Mouse (Mus musculus) intestine, embryonic 15.5 days (tissue): ENCODE results near the gene Psmd11. TPM values are rescaled to one million over a fixed set of nuclear protein-coding genes. Genes with fewer than 3 reads are reported as not detected.

Source experiments
- ATAC-seq: fragments of 200-750 bp; cut with Nextera tagmentation; 2 replicates; pipeline ENCODE4 v1.8.0; 2017; ENCODE audit warnings: moderate TSS enrichment, moderate library complexity
- H3K27ac ChIP-seq: fragments of 300-500 bp; sonication (generic); 2 replicates; pipeline ENCODE4 v1.5.1; 2015; ENCODE audit warnings: mild to moderate bottlenecking, inconsistent platforms
- H3K27me3 ChIP-seq: fragments of 300-500 bp; sonication (generic); replicated peaks from 2 replicates; pipeline ENCODE4 v1.6.1; 2015; ENCODE audit warnings: inconsistent platforms
- H3K36me3 ChIP-seq: fragments of 300-500 bp; sonication (generic); 2 replicates; pipeline ENCODE4 v1.6.1; 2015; ENCODE audit warnings: inconsistent platforms
- H3K4me1 ChIP-seq: fragments of 300-500 bp; sonication (generic); replicated peaks from 2 replicates; pipeline ENCODE4 v1.6.1; 2015; ENCODE audit warnings: inconsistent platforms
- H3K4me2 ChIP-seq: fragments of 300-500 bp; sonication (generic); replicated peaks from 2 replicates; pipeline ENCODE4 v1.6.1; 2015; ENCODE audit warnings: mild to moderate bottlenecking, inconsistent platforms
- H3K4me3 ChIP-seq: fragments of 300-500 bp; sonication (generic); replicated peaks from 2 replicates; pipeline ENCODE4 v1.5.1; 2015; ENCODE audit warnings: inconsistent platforms
- H3K9ac ChIP-seq: fragments of 300-500 bp; sonication (generic); 2 replicates; pipeline ENCODE4 v1.6.1; 2015; ENCODE audit warnings: inconsistent platforms
- H3K9me3 ChIP-seq: fragments of 300-500 bp; sonication (generic); 2 replicates; pipeline ENCODE4 v1.6.1; 2016; ENCODE audit warnings: inconsistent platforms
- WGBS: fragments of 180-500 bp; shearing (Covaris S2); methylation state at CpG from one replicate; pipeline ENCODE4 v1.1.7; 2015; 5-methylcytosine and 5-hydroxymethylcytosine counted together
- polyA plus RNA-seq: library from polyadenylated mRNA; unstranded; fragments of >200 nt; fragmentation: Nextera tagmentation; extraction: Ambion mirVana; gene quantifications from 2 replicates; pipeline ENCODE4 v1.2.1, GENCODE M21; 2015

Gene Psmd11
- polyA plus RNA-seq, 1 experiment from 2014 or later: 297 TPM

DNA sequence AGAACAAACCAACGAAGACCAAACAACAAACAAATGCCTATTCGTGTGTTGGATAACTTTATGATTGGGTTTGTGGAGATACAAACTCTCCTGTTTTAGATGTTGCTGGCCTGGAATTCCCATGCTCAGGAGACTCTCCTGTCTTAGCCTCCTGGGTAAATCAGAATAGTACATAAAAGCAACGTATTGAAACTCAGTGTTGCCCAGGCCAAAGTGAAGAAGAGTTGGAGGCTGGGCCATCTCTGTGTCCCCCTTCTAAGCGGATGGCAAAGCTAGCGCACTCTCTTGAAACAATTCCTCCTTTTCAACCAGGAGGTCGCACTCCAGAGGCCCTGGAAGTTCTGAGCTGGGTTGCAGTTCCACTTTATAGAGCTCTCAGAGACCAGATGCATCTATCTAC lies 74.9 kb downstream of the Psmd11 start:
- no peaks in the 10 kb centered on the region for H3K9me3 ChIP-seq
- 81% methylated on average over 6 of the region's 6 CpGs for WGBS
- H3K9ac ChIP-seq: no peak overlapping the region
- H3K27me3 ChIP-seq: no peaks in the 10 kb centered on the region
- H3K4me1 ChIP-seq: peaks cover 2% of the 10 kb centered on the region
- no peak overlapping the region for H3K4me2 ChIP-seq
- ATAC-seq: no peak
- no peak overlapping the region for H3K27ac ChIP-seq
- 0 out of 2 replicates have a peak, but pooled peaks cover 3% of the 10 kb centered on the region for H3K36me3 ChIP-seq
- no peak overlapping the region for H3K4me3 ChIP-seq

DNA sequence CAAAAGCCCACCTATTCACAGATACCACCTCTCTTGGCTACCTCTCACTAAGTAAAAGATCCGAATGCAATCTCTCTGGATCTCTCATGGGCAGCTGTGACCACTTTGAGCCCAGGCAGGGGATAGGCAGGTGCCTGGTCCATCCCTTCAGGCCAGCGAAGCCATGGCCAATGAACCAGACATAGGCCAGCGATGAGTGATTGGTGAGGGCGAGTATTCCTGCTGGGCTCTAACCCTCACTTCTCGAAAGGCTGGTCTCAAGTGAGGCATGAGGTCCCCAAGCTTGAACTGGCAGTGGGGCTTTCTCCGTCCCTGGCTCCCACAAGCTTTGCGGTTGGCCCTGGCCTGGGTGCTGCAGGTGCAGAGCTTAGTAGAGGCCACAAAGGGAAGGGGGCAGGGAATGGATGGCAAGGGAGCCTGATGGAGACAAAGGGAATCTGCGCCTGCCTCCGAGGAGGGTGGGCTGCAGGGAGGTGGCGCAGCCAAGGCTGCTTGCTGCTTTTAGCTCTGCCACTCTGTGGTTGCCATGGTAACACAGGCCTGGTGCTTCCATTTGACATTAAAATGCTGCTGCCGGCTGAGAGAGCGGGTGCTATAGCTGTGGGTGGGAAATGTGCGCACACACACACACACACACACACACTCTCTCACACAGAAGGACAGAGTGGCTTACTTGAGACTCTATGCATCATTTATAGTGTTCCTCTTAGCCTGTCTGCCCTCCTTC lies 75.5 kb downstream of the Psmd11 start:
- H3K9me3 ChIP-seq: no peaks in the 10 kb centered on the region
- no peaks in the 10 kb centered on the region for H3K27me3 ChIP-seq
- H3K9ac ChIP-seq: no peak overlapping the region
- H3K4me3 ChIP-seq: no peak overlapping the region
- 47% methylated on average over 13 of the region's 13 CpGs for WGBS
- H3K36me3 ChIP-seq: 0 out of 2 replicates have a peak, but pooled peaks cover 3% of the 10 kb centered on the region
- no peak overlapping the region for H3K27ac ChIP-seq
- H3K4me2 ChIP-seq: no peak overlapping the region
- ATAC-seq: peak; percentile 43
- peaks cover 2% of the 10 kb centered on the region for H3K4me1 ChIP-seq

DNA sequence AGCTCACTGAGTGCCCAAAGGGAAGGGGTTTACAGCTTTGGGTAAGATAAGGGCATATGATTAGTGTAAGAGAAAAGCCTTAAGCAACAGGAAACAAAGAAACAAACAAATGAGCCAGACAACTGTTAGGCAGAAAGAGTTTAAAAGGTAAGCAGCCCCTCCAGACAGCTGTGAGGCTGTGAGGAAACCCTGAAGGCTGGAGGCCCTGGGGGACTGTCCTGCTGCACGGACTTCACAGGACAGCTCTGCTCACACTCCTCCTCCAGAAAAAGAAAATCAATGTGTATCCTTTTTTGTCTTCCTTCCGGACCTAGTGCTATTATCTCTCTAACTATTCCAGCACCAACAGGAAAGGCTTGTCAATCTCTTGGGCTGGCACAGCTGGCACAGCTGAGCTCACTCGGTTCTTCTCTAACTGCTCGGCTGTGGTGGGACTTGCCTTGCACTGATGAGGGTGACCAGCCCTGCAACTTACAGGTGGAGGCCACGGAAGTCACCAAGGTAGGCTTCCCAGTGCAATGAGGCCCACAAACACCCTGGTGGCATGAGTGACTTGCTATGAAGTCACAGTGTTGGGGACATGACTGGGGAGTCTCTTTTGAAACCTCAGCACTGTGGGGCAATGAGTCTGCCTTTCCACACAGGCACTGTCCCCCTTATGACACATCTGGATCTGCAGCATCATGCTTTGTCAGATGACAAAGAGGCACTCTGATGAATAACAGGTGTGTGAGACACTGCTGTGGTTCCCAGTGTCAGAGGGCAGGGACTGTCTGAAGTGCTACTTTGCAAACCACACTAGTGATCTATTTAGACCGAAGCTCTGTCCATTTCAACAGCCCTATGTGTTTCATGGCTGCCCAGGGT lies 76.3 kb downstream of the Psmd11 start:
- 51% methylated on average over 6 of the region's 6 CpGs for WGBS
- Histone ChIP-seq H3K4me2 (no peak overlapping the region), H3K4me1 (no peaks in the 10 kb centered on the region; the same call in 1 of the 2 replicates), H3K4me3 (no peak overlapping the region), H3K27ac (no peak overlapping the region), H3K9ac (no peak overlapping the region), H3K27me3 (no peaks in the 10 kb centered on the region), H3K9me3 (no peaks in the 10 kb centered on the region), H3K36me3 (0 out of 2 replicates have a peak, but pooled peaks cover 3% of the 10 kb centered on the region)
- ATAC-seq: no peak

DNA sequence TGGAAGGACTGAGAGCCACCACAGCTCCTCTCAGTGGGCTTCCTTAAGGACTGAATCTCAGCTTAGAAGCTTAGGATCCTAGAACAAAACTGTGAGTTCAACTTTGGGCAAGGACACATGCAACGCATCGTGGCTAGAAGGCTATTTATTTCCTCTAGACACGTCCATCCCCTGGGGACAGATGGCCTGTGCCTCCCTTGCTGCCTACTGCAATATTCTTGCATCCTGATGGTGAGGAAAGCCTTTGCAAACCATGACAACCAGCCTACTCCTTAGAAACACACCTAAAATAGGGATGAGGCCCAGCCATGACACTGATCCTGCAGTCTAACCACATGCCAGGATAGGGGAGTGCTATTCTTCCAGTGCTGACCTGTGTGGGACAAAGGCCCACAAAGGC lies 77.2 kb downstream of the Psmd11 start:
- Histone ChIP-seq H3K4me3 (no peak overlapping the region), H3K4me1 (no peaks in the 10 kb centered on the region; the same call in 1 of the 2 replicates), H3K4me2 (no peak overlapping the region), H3K36me3 (0 out of 2 replicates have a peak, but pooled peaks cover 3% of the 10 kb centered on the region), H3K27ac (no peak overlapping the region), H3K9me3 (no peaks in the 10 kb centered on the region), H3K27me3 (no peaks in the 10 kb centered on the region), H3K9ac (no peak overlapping the region)
- 88% methylated on average over 3 of the region's 3 CpGs for WGBS
- no peak for ATAC-seq

GRCm38 (mm10) chr11:80506483-80506882 lies 78.1 kb downstream of the Psmd11 start:
- H3K27ac ChIP-seq: no peak overlapping the region
- no peak for ATAC-seq

GRCm38 (mm10) chr11:80507791-80508190 lies 79.4 kb downstream of the Psmd11 start:
- WGBS: 88% methylated on average over 6 of the region's 6 CpGs
- H3K9me3 ChIP-seq: no peaks in the 10 kb centered on the region
- no peaks in the 10 kb centered on the region; the same call in 1 of the 2 replicates for H3K4me1 ChIP-seq
- no peaks in the 10 kb centered on the region for H3K27me3 ChIP-seq
- no peak for ATAC-seq
- H3K9ac ChIP-seq: no peak overlapping the region
- no peak overlapping the region for H3K27ac ChIP-seq
- no peak overlapping the region for H3K4me2 ChIP-seq
- no peak overlapping the region for H3K4me3 ChIP-seq
- 0 out of 2 replicates have a peak, but pooled peaks cover 3% of the 10 kb centered on the region for H3K36me3 ChIP-seq

More at GRCm38 (mm10) chr11:80506483-80506882, 78.1 kb downstream of the Psmd11 start:
- no peaks in the 10 kb centered on the region; the same call in 1 of the 2 replicates for H3K4me1 ChIP-seq
- no peaks in the 10 kb centered on the region for H3K9me3 ChIP-seq
- H3K4me3 ChIP-seq: no peak overlapping the region
- no peaks in the 10 kb centered on the region for H3K27me3 ChIP-seq
- H3K9ac ChIP-seq: no peak overlapping the region
- no peak overlapping the region for H3K4me2 ChIP-seq
- 0 out of 2 replicates have a peak, but pooled peaks cover 3% of the 10 kb centered on the region for H3K36me3 ChIP-seq

DNA sequence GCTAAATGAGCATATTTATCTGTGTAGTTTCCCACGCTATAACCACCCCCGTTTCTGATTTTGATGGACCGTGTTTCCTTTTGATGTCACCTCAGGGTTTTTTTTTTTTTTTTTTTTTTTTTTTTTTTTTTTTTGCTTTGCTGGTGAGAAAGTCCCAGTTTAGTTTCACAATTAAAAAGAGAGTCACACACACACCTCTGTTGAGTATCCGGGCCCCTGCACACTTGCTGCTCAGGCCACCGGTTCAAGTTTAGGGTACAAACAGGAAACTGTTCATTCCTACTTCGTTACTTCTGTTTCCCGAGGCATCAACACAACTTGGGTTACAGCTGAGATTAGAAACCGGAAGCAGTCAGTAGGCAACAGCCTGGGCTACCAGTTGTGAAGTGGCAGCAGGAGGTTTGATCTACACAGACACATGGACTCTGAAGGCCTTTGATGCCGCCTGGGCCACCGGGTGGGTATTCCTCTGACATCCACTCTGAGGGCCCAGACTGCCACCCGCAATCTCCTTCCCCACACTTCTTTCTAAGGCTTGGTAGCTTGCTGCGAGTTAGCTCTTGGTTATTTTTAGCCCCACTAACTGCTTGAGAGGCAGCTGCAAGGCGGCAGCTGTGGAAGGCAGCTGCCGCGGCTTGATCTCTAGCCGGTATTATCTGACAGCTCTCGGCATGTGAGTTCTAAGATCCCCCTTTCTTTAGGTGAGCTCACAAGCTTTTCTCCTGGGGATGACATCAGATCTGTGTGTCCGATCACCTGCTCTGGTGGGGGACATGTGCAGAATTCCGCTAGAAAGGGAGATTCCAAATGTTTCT lies 80.2 kb downstream of the Psmd11 start:
- Histone ChIP-seq H3K27me3 (no peaks in the 10 kb centered on the region), H3K4me2 (0 out of 2 replicates have a peak overlapping the region, but pooled peaks have one; percentile 11), H3K4me3 (no peak overlapping the region), H3K9me3 (no peaks in the 10 kb centered on the region), H3K36me3 (0 out of 2 replicates have a peak, but pooled peaks cover 3% of the 10 kb centered on the region), H3K27ac (no peak overlapping the region), H3K9ac (no peak overlapping the region), H3K4me1 (no peaks in the 10 kb centered on the region; the same call in 1 of the 2 replicates)
- WGBS: 46% methylated on average over 19 of the region's 19 CpGs
- ATAC-seq: no peak

DNA sequence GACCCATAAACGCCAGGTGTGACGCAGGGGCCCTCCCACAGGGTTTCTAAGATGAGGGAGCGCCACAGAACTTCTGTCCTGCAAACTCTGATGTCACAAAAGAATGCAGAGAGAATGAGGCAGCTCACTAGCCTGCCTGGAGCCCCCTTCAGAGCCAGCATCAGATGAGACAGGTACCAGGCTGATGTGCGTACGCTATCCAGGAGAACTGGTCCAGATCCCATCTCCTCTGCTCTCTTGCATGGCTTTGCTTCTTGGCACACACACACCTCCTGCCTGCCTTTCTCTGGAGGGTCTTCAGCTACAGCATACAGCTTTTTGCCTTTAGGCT lies 80.7 kb downstream of the Psmd11 start:
- H3K4me1 ChIP-seq: no peaks in the 10 kb centered on the region; the same call in 1 of the 2 replicates
- 69% methylated on average over 5 of the region's 5 CpGs for WGBS
- H3K36me3 ChIP-seq: 0 out of 2 replicates have a peak, but pooled peaks cover 3% of the 10 kb centered on the region
- H3K9ac ChIP-seq: no peak overlapping the region
- no peaks in the 10 kb centered on the region for H3K9me3 ChIP-seq
- no peaks in the 10 kb centered on the region for H3K27me3 ChIP-seq
- no peak overlapping the region for H3K4me3 ChIP-seq
- no peak overlapping the region for H3K4me2 ChIP-seq
- ATAC-seq: no peak
- no peak overlapping the region for H3K27ac ChIP-seq

DNA sequence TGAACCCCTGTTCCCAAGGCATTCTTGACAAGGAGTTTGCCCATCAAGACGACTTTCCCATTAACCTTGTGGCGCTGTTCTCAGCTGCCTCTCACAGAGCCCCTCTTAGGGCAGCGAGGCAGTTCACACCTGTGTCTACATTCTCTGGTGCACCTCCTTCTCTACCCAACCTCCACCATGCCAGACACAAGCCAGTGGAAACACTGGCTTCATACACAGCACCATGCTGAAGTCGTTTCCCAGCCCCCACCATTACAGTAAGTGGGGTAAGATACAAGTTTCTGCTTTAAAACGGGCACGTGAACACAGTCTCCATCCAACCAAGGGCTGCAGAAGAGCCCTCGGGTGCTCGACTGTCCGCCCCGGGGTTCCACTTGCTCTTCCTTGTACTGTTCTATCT lies 81.7 kb downstream of the Psmd11 start:
- no peaks in the 10 kb centered on the region for H3K9me3 ChIP-seq
- H3K4me1 ChIP-seq: no peaks in the 10 kb centered on the region
- H3K4me3 ChIP-seq: no peak overlapping the region
- no peak overlapping the region for H3K27ac ChIP-seq
- no peak for ATAC-seq
- H3K36me3 ChIP-seq: 0 out of 2 replicates have a peak, but pooled peaks cover 3% of the 10 kb centered on the region
- 85% methylated on average over 10 of the region's 10 CpGs for WGBS
- no peak overlapping the region for H3K4me2 ChIP-seq
- H3K27me3 ChIP-seq: no peaks in the 10 kb centered on the region
- no peak overlapping the region for H3K9ac ChIP-seq

DNA sequence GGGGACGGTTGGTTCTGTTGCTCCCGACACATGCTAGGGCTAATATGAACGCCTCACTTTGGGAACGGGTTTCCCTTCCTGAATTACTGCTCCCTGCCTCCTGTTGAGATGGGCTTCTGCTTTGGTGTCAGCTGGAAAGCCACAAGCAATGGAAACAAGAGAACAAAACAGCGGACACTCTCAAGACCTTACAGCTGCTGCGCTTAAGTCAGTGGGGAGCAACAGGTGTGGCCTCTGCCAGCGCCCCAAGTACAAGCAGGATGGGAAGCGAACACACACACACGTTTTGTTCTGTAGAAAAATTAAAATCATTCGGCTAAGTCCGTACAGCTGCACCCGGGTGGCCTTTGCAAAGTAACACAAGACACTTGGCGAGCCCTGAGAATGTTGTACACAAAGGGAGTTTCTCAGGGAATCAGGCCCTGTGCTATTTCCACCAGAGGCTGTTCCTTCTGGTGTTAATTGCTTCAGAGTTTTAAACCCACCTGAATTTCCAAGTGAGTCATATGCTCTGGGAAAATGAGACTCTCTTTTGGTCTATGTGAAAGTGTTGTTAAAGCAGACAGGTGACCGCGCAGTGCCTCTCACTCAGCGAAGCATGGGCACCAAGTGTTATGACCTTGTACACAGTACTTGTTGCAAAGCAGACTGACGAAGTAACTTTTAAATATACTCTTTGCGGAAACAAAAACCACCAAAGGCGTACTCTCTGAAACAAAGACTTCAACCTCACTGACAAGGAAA lies 84.1 kb downstream of the Psmd11 start:
- Histone ChIP-seq H3K36me3 (no peaks in the 10 kb centered on the region), H3K27ac (no peak overlapping the region), H3K27me3 (no peaks in the 10 kb centered on the region), H3K4me2 (no peak overlapping the region), H3K9me3 (no peaks in the 10 kb centered on the region), H3K4me1 (no peaks in the 10 kb centered on the region), H3K9ac (no peak overlapping the region), H3K4me3 (no peak overlapping the region)
- ATAC-seq: no peak
- 71% methylated on average over 19 of the region's 19 CpGs for WGBS

DNA sequence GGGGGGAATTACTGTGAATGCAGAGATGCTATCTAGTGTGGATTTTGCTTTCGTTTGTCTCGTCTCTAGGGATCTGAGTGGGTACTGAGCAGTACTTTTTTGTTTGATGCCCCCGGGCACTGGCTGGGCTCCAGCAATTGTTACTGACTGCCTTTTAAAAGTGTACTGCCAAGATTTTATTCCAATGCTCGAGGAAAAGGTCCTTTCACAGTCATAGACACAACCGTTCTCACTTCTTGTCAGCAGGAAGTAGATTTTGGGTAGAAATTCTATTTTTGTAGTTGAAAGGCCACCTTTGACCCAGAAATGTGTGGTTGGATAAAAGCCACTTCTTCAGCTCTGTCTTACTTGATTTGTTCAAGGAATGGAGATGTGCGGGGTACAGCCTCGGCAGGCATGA lies 85.4 kb downstream of the Psmd11 start:
- Histone ChIP-seq H3K9ac (no peak overlapping the region), H3K4me2 (no peak overlapping the region), H3K4me1 (no peaks in the 10 kb centered on the region), H3K36me3 (no peaks in the 10 kb centered on the region), H3K27me3 (no peaks in the 10 kb centered on the region), H3K27ac (no peak overlapping the region), H3K9me3 (no peaks in the 10 kb centered on the region), H3K4me3 (no peak overlapping the region)
- no peak for ATAC-seq
- 67% methylated on average over 7 of the region's 7 CpGs for WGBS
